Mouse (Mus musculus) heart, postnatal 0 days (tissue): ENCODE data around the gene Syce3. TPM values are rescaled to one million over a fixed set of nuclear protein-coding genes. Genes with fewer than 3 reads are reported as not detected.

Experiments
- ATAC-seq: fragments of 200-750 bp; cut with Nextera tagmentation; 2 replicates; pipeline ENCODE4 v1.8.0; 2017; ENCODE audit warnings: low read depth, moderate number of reproducible peaks, moderate library complexity; ENCODE audit not compliant: insufficient read depth
- DNase-seq: peaks from one replicate; pipeline ENCODE4 v3.0.0-alpha.2; 2016; ENCODE audit warnings: low spot score
- H3K27ac ChIP-seq: fragments of 300-500 bp; sonication (generic); 2 replicates; pipeline ENCODE4 v1.5.1; 2014; ENCODE audit warnings: low read depth, mild to moderate bottlenecking
- H3K27me3 ChIP-seq: fragments of 300-500 bp; sonication (generic); 2 replicates; pipeline ENCODE4 v1.6.1; 2014; ENCODE audit warnings: low read length, mixed read lengths; ENCODE audit not compliant: control insufficient read depth, insufficient read depth
- H3K36me3 ChIP-seq: fragments of 300-500 bp; sonication (generic); replicated peaks from 2 replicates; pipeline ENCODE4 v1.6.1; 2014; ENCODE audit warnings: low read length, mixed read lengths; ENCODE audit not compliant: control insufficient read depth, insufficient read depth
- H3K4me1 ChIP-seq: fragments of 300-500 bp; sonication (generic); 2 replicates; pipeline ENCODE4 v1.6.1; 2014; ENCODE audit warnings: antibody characterized with exemption; ENCODE audit not compliant: control insufficient read depth, insufficient read depth
- H3K4me2 ChIP-seq: fragments of 300-500 bp; sonication (generic); 2 replicates; pipeline ENCODE4 v1.6.1; 2014; ENCODE audit warnings: low read depth, mild to moderate bottlenecking, low read length, moderate library complexity
- H3K4me3 ChIP-seq: fragments of 300-500 bp; sonication (generic); 2 replicates; pipeline ENCODE4 v1.5.1; 2014; ENCODE audit warnings: low read depth, low read length
- H3K9ac ChIP-seq: fragments of 300-500 bp; sonication (generic); replicated peaks from 2 replicates; pipeline ENCODE4 v1.6.1; 2014; ENCODE audit warnings: low read depth, low read length, mixed read lengths
- H3K9me3 ChIP-seq: fragments of 300-500 bp; sonication (generic); replicated peaks from 2 replicates; pipeline ENCODE4 v1.6.1; 2016; ENCODE audit warnings: low read length; ENCODE audit not compliant: control insufficient read depth
- CTCF ChIP-seq: IDR thresholded peaks from 2 replicates; pipeline ENCODE4 v1.5.1; 2016; ENCODE audit warnings: antibody characterized with exemption, control low read depth, low read depth
- EP300 ChIP-seq: IDR thresholded peaks from 2 replicates; pipeline ENCODE4 v1.6.1; 2016; ENCODE audit warnings: antibody characterized with exemption, low read depth
- WGBS: fragments of 180-500 bp; shearing (Covaris S2); extraction: QIAGEN DNeasy Blood & Tissue Kit; methylation state at CpG from one replicate; pipeline ENCODE4 v1.1.7; 2014; 5-methylcytosine and 5-hydroxymethylcytosine counted together
- polyA plus RNA-seq: library from polyadenylated mRNA; unstranded; fragments of >200 nt; fragmentation: Nextera tagmentation; extraction: Ambion mirVana; gene quantifications from 2 replicates; pipeline ENCODE4 v1.2.1, GENCODE M21; 2015
- total RNA-seq: library from RNA; depleted of rRNA; stranded (reverse); fragments of >200 nt; gene quantifications from 2 replicates; pipeline ENCODE4 v1.2.3, GENCODE M21; 2014; ENCODE audit warnings: low replicate concordance

The Syce3 gene
- total and polyA plus RNA-seq, 2 experiments from 2014 or later = not detected

- DNase-seq (no peak), ATAC-seq (no peak)
- peaks cover 12% of the 10 kb centered on the region; the same call in 1 of the 2 replicates for H3K4me1 ChIP-seq
- no peak overlapping the region for H3K27ac ChIP-seq
- no peak for TF ChIP-seq EP300
- no peak for TF ChIP-seq CTCF
- peaks cover 22% of the 10 kb centered on the region for H3K36me3 ChIP-seq
- H3K9ac ChIP-seq = no peak overlapping the region
- no peak overlapping the region for H3K4me2 ChIP-seq
- H3K9me3 ChIP-seq = no peaks in the 10 kb centered on the region
- no peak overlapping the region for H3K4me3 ChIP-seq
- H3K27me3 ChIP-seq = peaks cover 35% of the 10 kb centered on the region
- WGBS = 90% methylated on average over 17 of the region's 17 CpGs
Observed at GRCm38 (mm10) chr15:89374801-89375534, 35.3 kb downstream of the Syce3 start.

- TF ChIP-seq EP300 (no peak), CTCF (no peak)
- DNase-seq (no peak), ATAC-seq (no peak)
- Histone ChIP-seq H3K9ac (peak overlapping the region; percentile 57), H3K27me3 (peaks cover 32% of the 10 kb centered on the region), H3K4me3 (peak overlapping the region; percentile 60), H3K27ac (peak overlapping the region; percentile 87), H3K4me2 (peak overlapping the region; percentile 79), H3K4me1 (peaks cover 12% of the 10 kb centered on the region; the same call in 1 of the 2 replicates), H3K9me3 (no peaks in the 10 kb centered on the region), H3K36me3 (peaks cover 29% of the 10 kb centered on the region)
- WGBS = 43% methylated on average over 9 of the region's 9 CpGs
Observed at GRCm38 (mm10) chr15:89374340-89374739, 36.0 kb downstream of the Syce3 start.

GRCm38 (mm10) chr15:89373762-89374248, 36.5 kb downstream of the Syce3 start, which contains the start of gene Sco2:
TSS of gene Sco2 (minus strand) at chr15:89373846.
- no peaks in the 10 kb centered on the region for H3K9me3 ChIP-seq
- WGBS = 0% methylated on average over 42 of the region's 42 CpGs
- peaks cover 26% of the 10 kb centered on the region for H3K27me3 ChIP-seq
- peak within 1 kb of the TSS; percentile 87 for H3K27ac ChIP-seq
- H3K9ac ChIP-seq = peak within 1 kb of the TSS; percentile 57
- H3K4me3 ChIP-seq = peak within 1 kb of the TSS; percentile 60
- peaks cover 34% of the 10 kb centered on the region for H3K36me3 ChIP-seq
- TF ChIP-seq EP300 = peak; percentile 80; the same call in 1 of the 2 replicates
- peak; percentile 75 for TF ChIP-seq CTCF
- peaks cover 8% of the 10 kb centered on the region; the same call in 1 of the 2 replicates for H3K4me1 ChIP-seq
- ATAC-seq (peak; percentile 81), DNase-seq (peak; percentile 81)
- H3K4me2 ChIP-seq = peak within 1 kb of the TSS; percentile 79

- Histone ChIP-seq H3K4me1 (peaks cover 8% of the 10 kb centered on the region; the same call in 1 of the 2 replicates), H3K27ac (peak overlapping the region; percentile 87), H3K4me3 (peak overlapping the region; percentile 60), H3K4me2 (peak overlapping the region; percentile 79), H3K9ac (peak overlapping the region; percentile 57), H3K27me3 (peaks cover 20% of the 10 kb centered on the region), H3K36me3 (peaks cover 40% of the 10 kb centered on the region), H3K9me3 (no peaks in the 10 kb centered on the region)
- peak; percentile 81 for ATAC-seq
- TF ChIP-seq EP300 (no peak), CTCF (peak; percentile 51)
- WGBS = under 1% methylated on average over 35 of the region's 35 CpGs
- DNase-seq = peak; percentile 56
Observed at GRCm38 (mm10) chr15:89373027-89373761, 37.1 kb downstream of the Syce3 start.

- TF ChIP-seq EP300 (no peak), CTCF (no peak)
- Histone ChIP-seq H3K4me2 (0 out of 2 replicates have a peak overlapping the region, but pooled peaks have one; percentile 79), H3K9me3 (no peaks in the 10 kb centered on the region), H3K9ac (no peak overlapping the region), H3K4me1 (peaks cover 8% of the 10 kb centered on the region; the same call in 1 of the 2 replicates), H3K4me3 (no peak overlapping the region), H3K27me3 (peaks cover 14% of the 10 kb centered on the region), H3K36me3 (peaks cover 47% of the 10 kb centered on the region), H3K27ac (peak overlapping the region; percentile 87; the same call in 1 of the 2 replicates)
- 83% methylated on average over 7 of the region's 7 CpGs for WGBS
- ATAC-seq (no peak), DNase-seq (no peak)
Observed at GRCm38 (mm10) chr15:89372536-89372935, 37.8 kb downstream of the Syce3 start.
